Mouse (Mus musculus) heart, postnatal 10 days (tissue): ENCODE data around the gene Irf2bp2. TPM values are rescaled to one million over a fixed set of nuclear protein-coding genes. Genes with fewer than 3 reads are reported as not detected.

Experiments
- DNase-seq, 2 experiments: peaks; one replicate each; pipeline ENCODE4 v3.0.0; 2021
- intact Hi-C: fragments of 180-260 bp; cut with DNase I; formaldehyde crosslinking; loops from one replicate; pipeline ENCODE4 v1.15.1; 2025
- total RNA-seq, 2 experiments: library from RNA; stranded (reverse); gene quantifications; 2 replicates each; pipeline ENCODE4 v1.2.3; 2021

Irf2bp2 gene
- total RNA-seq: 100 to 1,000 TPM; 101 to 154 TPM

GRCm38 (mm10) chr8:126593889-126594480 lies at the start of gene Irf2bp2:
Irf2bp2 (minus strand) TSS chr8:126593986.
- intact Hi-C loops: loop anchor here (1.0 to 2.0 kb wide), 3 partner anchors 67 to 142 kb away; no protein-coding TSS in a partner anchor
- DNase-seq: peak; percentile 93

- intact Hi-C loops: no loop called here
- DNase-seq: no peak
Observed at GRCm38 (mm10) chr8:126642665-126643064, 48.9 kb upstream of the Irf2bp2 start.

GRCm38 (mm10) chr8:126641568-126642295 lies 47.9 kb upstream of the Irf2bp2 start:
- DNase-seq: no peak
- intact Hi-C loops: no loop called here

GRCm38 (mm10) chr8:126639161-126639560 lies 45.4 kb upstream of the Irf2bp2 start:
- DNase-seq: peak; percentile 74 to 76
- intact Hi-C loops: no loop called here

- DNase-seq: no peak
- intact Hi-C loops: no loop called here
Observed at GRCm38 (mm10) chr8:126638027-126638426, 44.2 kb upstream of the Irf2bp2 start.

- intact Hi-C loops: no loop called here
- DNase-seq: peak; percentile 46 to 51
Observed at GRCm38 (mm10) chr8:126634541-126635048, 40.8 kb upstream of the Irf2bp2 start.

- DNase-seq: no peak
- intact Hi-C loops: no loop called here
Observed at GRCm38 (mm10) chr8:126628616-126629015, 34.8 kb upstream of the Irf2bp2 start.

GRCm38 (mm10) chr8:126626415-126626814 lies 32.6 kb upstream of the Irf2bp2 start:
- intact Hi-C loops: no loop called here
- no peak for DNase-seq

- no peak for DNase-seq
- intact Hi-C loops: loop anchor here (5.0 kb wide), 1 partner anchor 35 kb away; no protein-coding TSS in a partner anchor
Observed at GRCm38 (mm10) chr8:126622111-126622795, 28.5 kb upstream of the Irf2bp2 start.

- intact Hi-C loops: loop anchor here (5.0 kb wide), 1 partner anchor 37 kb away; no protein-coding TSS in a partner anchor
- DNase-seq: no peak
Observed at GRCm38 (mm10) chr8:126620721-126621120, 26.9 kb upstream of the Irf2bp2 start.

- no peak for DNase-seq
- intact Hi-C loops: no loop called here
Observed at GRCm38 (mm10) chr8:126619487-126619886, 25.7 kb upstream of the Irf2bp2 start.

GRCm38 (mm10) chr8:126617665-126618064 lies 23.9 kb upstream of the Irf2bp2 start:
- intact Hi-C loops: no loop called here
- no peak for DNase-seq

- intact Hi-C loops: no loop called here
- DNase-seq: no peak
Observed at GRCm38 (mm10) chr8:126616736-126617135, 22.9 kb upstream of the Irf2bp2 start.

GRCm38 (mm10) chr8:126615765-126616164 lies 22.0 kb upstream of the Irf2bp2 start:
- intact Hi-C loops: no loop called here
- DNase-seq: peak; percentile 68 to 72

GRCm38 (mm10) chr8:126614740-126615132 lies 20.9 kb upstream of the Irf2bp2 start:
- intact Hi-C loops: loop anchor here (5.0 kb wide), 1 partner anchor 33 kb away; no protein-coding TSS in a partner anchor
- peak; percentile 32 to 36 for DNase-seq

- peak; percentile 62 to 65 for DNase-seq
- intact Hi-C loops: loop anchor here (5.0 kb wide), 1 partner anchor 33 kb away; no protein-coding TSS in a partner anchor
Observed at GRCm38 (mm10) chr8:126614062-126614739, 20.4 kb upstream of the Irf2bp2 start.

GRCm38 (mm10) chr8:126613143-126613542 lies 19.4 kb upstream of the Irf2bp2 start:
- no peak for DNase-seq
- intact Hi-C loops: loop anchor here (5.0 kb wide), 1 partner anchor 34 kb away; no protein-coding TSS in a partner anchor

- no peak for DNase-seq
- intact Hi-C loops: loop anchor here (5.0 kb wide), 1 partner anchor 35 kb away; no protein-coding TSS in a partner anchor
Observed at GRCm38 (mm10) chr8:126612739-126613138, 19.0 kb upstream of the Irf2bp2 start.

GRCm38 (mm10) chr8:126610713-126611112 lies 16.9 kb upstream of the Irf2bp2 start:
- no peak for DNase-seq
- intact Hi-C loops: loop anchor here (5.0 kb wide), 1 partner anchor 37 kb away; no protein-coding TSS in a partner anchor

GRCm38 (mm10) chr8:126609556-126610263 lies 15.9 kb upstream of the Irf2bp2 start:
- DNase-seq: no peak
- intact Hi-C loops: loop anchor here (5.0 kb wide), 1 partner anchor 38 kb away; no protein-coding TSS in a partner anchor
